Mouse (Mus musculus) myocyte (in vitro differentiated cells): ENCODE data around the gene Kif7.

ENCODE experiments used
- CEBPB ChIP-seq: IDR thresholded peaks from 2 replicates; pipeline ENCODE4 v1.6.1; 2011; ENCODE audit warnings: mild to moderate bottlenecking, moderate library complexity; ENCODE audit not compliant: poor library complexity, insufficient read depth, severe bottlenecking
- E2F4 ChIP-seq: IDR thresholded peaks from one replicate; pipeline ENCODE4 v1.6.1; 2011; ENCODE audit warnings: mild to moderate bottlenecking, control low read depth, moderate library complexity; ENCODE audit not compliant: insufficient read depth
- MAX ChIP-seq: IDR thresholded peaks from one replicate; pipeline ENCODE4 v1.6.1; 2011; ENCODE audit warnings: low read depth, mild to moderate bottlenecking, control low read depth
- MYOD1 ChIP-seq, 3 experiments: IDR thresholded peaks; one replicate each; pipeline ENCODE4 v1.6.1; 2011; ENCODE audit warnings: control low read depth in 2 of 3, low read depth in 2 of 3, mild to moderate bottlenecking in 2 of 3, moderate library complexity in 1 of 3; ENCODE audit not compliant: insufficient read length in 2 of 3, control insufficient read depth in 1 of 3
- MYOG ChIP-seq, 3 experiments: IDR thresholded peaks; one replicate each; pipeline ENCODE4 v1.6.1; 2011; ENCODE audit warnings: control low read depth in 2 of 3, low read depth in 2 of 3, mild to moderate bottlenecking in 2 of 3; ENCODE audit not compliant: insufficient read length in 2 of 3, control insufficient read depth in 1 of 3, insufficient read depth in 1 of 3
- POLR2A ChIP-seq: IDR thresholded peaks from one replicate; pipeline ENCODE4 v1.6.1; 2011; ENCODE audit warnings: low read depth, mild to moderate bottlenecking, control low read depth, moderate library complexity; ENCODE audit not compliant: insufficient read length
- POLR2AphosphoS2 ChIP-seq: IDR thresholded peaks from one replicate; pipeline ENCODE4 v1.6.1; 2011; ENCODE audit warnings: low read depth, control low read depth; ENCODE audit not compliant: insufficient read length
- REST ChIP-seq: IDR thresholded peaks from one replicate; pipeline ENCODE4 v1.6.1; 2011; ENCODE audit warnings: mild to moderate bottlenecking, control low read depth, moderate library complexity; ENCODE audit not compliant: insufficient read depth, insufficient read length
- SRF ChIP-seq: IDR thresholded peaks from one replicate; pipeline ENCODE4 v1.6.1; 2011; ENCODE audit warnings: low read depth; ENCODE audit not compliant: control insufficient read depth, insufficient read length
- TCF12 ChIP-seq: IDR thresholded peaks from one replicate; pipeline ENCODE4 v1.6.1; 2011; ENCODE audit warnings: mild to moderate bottlenecking, control low read depth; ENCODE audit not compliant: poor library complexity, insufficient read depth, severe bottlenecking
- TCF3 ChIP-seq: IDR thresholded peaks from one replicate; pipeline ENCODE4 v1.6.1; 2011; ENCODE audit warnings: low read depth, control low read depth; ENCODE audit not compliant: insufficient read length
- USF1 ChIP-seq: IDR thresholded peaks from one replicate; pipeline ENCODE4 v1.6.1; 2011; ENCODE audit warnings: low read depth, mild to moderate bottlenecking, control low read depth, moderate library complexity

DNA sequence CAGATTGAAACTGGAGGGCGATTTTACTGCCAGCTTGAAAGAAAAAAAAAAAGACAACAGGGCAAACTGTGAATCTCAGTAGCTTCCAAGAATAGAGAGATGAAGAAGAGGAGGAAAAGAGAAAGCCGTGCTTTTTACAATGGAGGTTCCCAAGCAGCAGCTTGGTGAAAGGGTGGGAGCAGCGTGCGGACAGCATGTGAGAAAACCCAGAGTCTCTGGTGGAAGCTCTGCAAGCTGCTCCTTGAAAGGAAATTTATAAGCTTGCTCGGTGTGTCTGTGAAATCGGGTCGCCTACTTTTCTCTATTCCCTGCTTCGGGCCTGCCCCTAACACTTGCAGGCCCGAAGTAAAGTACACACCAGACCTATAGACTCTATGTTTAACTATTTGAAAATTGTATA, 28.5 kb upstream of the Kif7 start:
- no peak for TF ChIP-seq POLR2A
- TF ChIP-seq USF1, result no peak
- no peak for TF ChIP-seq MYOD1 (IDR thresholded peaks at IDR 0.05; ENCODE audit: control insufficient read depth in 1 of 3, insufficient read length in 2 of 3, low read depth in 2 of 3)
- no peak for TF ChIP-seq REST
- TF ChIP-seq E2F4, result no peak
- TF ChIP-seq POLR2AphosphoS2, result no peak
- no peak for TF ChIP-seq MAX
- TF ChIP-seq TCF12, result no peak
- TF ChIP-seq MYOG (IDR thresholded peaks at IDR 0.05; ENCODE audit: control insufficient read depth in 1 of 3, insufficient read depth in 1 of 3, insufficient read length in 2 of 3, low read depth in 2 of 3), result no peak
- TF ChIP-seq CEBPB, result no peak
- no peak for TF ChIP-seq TCF3
- no peak for TF ChIP-seq SRF
